Mouse (Mus musculus): ENCODE measurements around the gene Sbno2. TPM values are rescaled to one million over a fixed set of nuclear protein-coding genes. Genes with fewer than 3 reads are reported as not detected.

Gene Sbno2
- total and polyA plus RNA-seq, 3 experiments = 9.7 to 24.2 (median 22.6) TPM

DNA sequence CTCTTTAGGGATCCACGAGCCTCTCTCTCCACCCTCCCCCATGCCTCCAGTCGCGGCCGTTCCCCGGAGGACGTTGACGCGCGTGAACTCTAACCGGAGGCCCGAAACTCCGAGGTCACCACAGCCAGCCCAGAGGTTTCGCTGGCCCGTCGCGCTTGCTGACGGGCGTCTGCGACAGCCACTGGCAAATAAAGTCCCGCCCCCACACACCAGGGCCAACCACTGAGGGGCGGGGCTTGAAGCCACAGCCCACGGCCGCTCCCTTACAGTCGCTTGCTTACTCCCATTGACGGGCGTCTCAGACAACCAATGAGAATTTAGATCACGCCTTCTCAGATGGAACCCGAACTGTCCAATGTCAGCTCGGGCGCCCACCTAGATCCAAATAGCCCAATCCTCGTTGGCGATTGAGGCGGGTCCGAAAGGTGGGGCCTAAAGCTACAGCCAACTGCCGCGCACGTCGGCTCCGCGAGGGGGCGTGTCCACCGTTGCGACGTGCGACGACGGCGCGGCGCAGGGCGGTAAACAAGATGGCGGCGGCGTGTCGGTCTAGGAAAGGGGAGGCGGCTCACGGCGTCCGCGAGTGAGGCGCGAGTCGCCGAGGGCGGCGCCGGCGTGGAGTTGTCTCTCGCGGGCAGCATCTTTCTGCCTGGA is 10.0 kb upstream of the Sbno2 start, which contains the start of gene Stk11 (continued):
- TF ChIP-seq TBP (conservative IDR thresholded peaks at IDR 0.05; ENCODE audit: low read depth, low read length) (no peak; the same call in 1 of the 2 replicates), POLR2AphosphoS2 (IDR thresholded peaks at IDR 0.05; ENCODE audit: low read depth, low read length) (no peak; the same call in 1 of the 2 replicates), MAX (IDR thresholded peaks at IDR 0.05; ENCODE audit: low read length) (peak; percentile 83), UBTF (IDR thresholded peaks at IDR 0.05; ENCODE audit: low read depth, low read length) (peak; percentile 43; the same call in 1 of the 2 replicates), BHLHE40 (IDR thresholded peaks at IDR 0.05; ENCODE audit: low read depth, low read length) (no peak), ZC3H11A (IDR thresholded peaks at IDR 0.05; ENCODE audit: low read depth, low read length) (no peak), CHD2 (IDR thresholded peaks at IDR 0.05; ENCODE audit: low read length) (peak; percentile 92), MEF2A (IDR thresholded peaks at IDR 0.05; ENCODE audit: borderline replicate concordance, low read depth, low read length) (no peak; the same call in 1 of the 2 replicates), ZMIZ1 (IDR thresholded peaks at IDR 0.05; ENCODE audit: low read depth, low read length) (peak; percentile 62; the same call in 1 of the 2 replicates), SMC3 (IDR thresholded peaks at IDR 0.05; ENCODE audit: low read depth, low read length) (no peak), GABPA (IDR thresholded peaks at IDR 0.05; ENCODE audit: insufficient replicate concordance, low read depth, low read length) (no peak), ZNF384 (IDR thresholded peaks at IDR 0.05; ENCODE audit: low read depth, low read length) (no peak), MYC (IDR thresholded peaks at IDR 0.05; ENCODE audit: low read depth, low read length) (0 out of 2 replicates have a peak, but pooled peaks have one; percentile 32), JUND (conservative IDR thresholded peaks at IDR 0.05; ENCODE audit: low read depth, low read length) (no peak), CTCF (conservative IDR thresholded peaks at IDR 0.05 in 1 of 2, IDR thresholded peaks at IDR 0.05 in 1 of 2; ENCODE audit: low read depth in 2 of 2, low read length in 2 of 2) (no peak), HCFC1 (IDR thresholded peaks at IDR 0.05; ENCODE audit: low read depth, low read length) (peak; percentile 77), POLR2A (IDR thresholded peaks at IDR 0.05; ENCODE audit: low read depth, low read length) (peak; percentile 83)

DNA sequence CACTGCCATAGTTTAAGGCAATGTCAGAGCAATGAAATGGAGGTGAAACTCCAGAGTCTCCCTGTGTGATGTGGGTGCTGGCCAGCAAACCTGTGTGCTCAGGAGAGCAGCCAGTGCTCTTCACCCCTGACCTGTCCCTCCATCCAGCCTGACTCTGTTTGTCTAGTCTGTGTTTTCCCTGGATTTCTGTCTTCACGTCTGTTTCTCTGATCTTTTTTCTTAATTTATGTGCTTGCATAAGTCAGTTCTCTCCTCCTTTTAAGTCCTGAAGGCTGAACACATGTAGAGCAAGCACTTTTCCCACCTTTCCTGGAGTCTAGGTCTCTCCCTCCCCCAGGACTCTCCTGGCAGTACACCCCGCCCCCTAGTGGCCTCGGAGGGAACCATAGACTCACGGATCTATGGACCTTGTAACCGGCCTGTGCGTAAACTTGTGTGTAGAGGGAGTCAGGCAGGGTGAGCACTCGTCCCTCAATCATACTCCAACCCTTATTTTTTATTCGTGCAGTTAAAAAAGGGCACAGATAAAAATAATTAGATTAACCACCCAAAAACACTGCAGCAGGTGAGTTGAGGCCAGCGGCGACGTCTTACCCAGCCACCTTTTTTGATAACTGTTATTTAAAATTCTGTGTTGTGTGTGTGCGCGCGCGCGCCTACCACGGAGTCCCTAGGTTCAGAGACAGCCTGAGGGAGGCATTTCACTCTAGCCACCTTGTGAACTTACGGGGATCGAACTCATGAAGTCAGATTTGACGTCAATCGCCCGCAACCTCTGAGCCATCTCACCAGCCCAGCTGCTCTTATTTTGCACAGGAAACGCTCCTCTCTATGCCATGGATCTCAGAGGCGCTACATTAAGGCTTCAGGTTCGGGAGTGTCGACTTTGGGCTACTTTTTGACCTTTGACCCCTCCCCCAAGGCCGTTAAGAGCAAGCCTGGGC is 9.2 kb upstream of the Sbno2 start:
- peak overlapping the region; percentile 67 to 95 (median 90) for H3K4me3 ChIP-seq (replicated peaks in 1 of 3; ENCODE audit: low read depth in 2 of 3, low read length in 2 of 3, poor library complexity in 1 of 3)
- no peaks in the 10 kb centered on the region for H3K27me3 ChIP-seq (replicated peaks)
- peaks cover 16 to 23% of the 10 kb centered on the region in 2 experiments for H3K36me3 ChIP-seq (replicated peaks in 1 of 2; ENCODE audit: control insufficient read depth in 1 of 2, insufficient read depth in 1 of 2, low read length in 1 of 2)
- DNase-seq (ENCODE audit: extremely low read depth) = peak; percentile 89
- peak overlapping the region; percentile 76 for H3K4me2 ChIP-seq (ENCODE audit: insufficient read depth, low read depth, poor library complexity, severe bottlenecking)
- peak overlapping the region; percentile 54 for H3K27ac ChIP-seq (ENCODE audit: insufficient read depth, low read depth)
- dilution Hi-C loops (cut with MboI; ENCODE audit: extremely low pct_ligation_motif_present, extremely low pct_unique_long_range_greater_than_20kb, low sequenced_read_pairs) = no loop called here
- in situ Hi-C loops (cut with MboI; ENCODE audit: low pct_ligation_motif_present, low pct_unique_long_range_greater_than_20kb, low sequenced_read_pairs) = loop anchor here (5.0 kb wide), 1 partner anchor 127 kb away; the partner anchor contains the start of gene Cnn2
- peaks cover 39% of the 10 kb centered on the region for H3K79me2 ChIP-seq (replicated peaks; ENCODE audit: control insufficient read depth, extremely low read depth, insufficient read depth, poor library complexity, severe bottlenecking)
- H3K4me1 ChIP-seq (ENCODE audit: control insufficient read depth in 1 of 2, insufficient read depth in 2 of 2) = peaks cover 12 to 32% of the 10 kb centered on the region in 2 experiments
- H3K9me3 ChIP-seq (replicated peaks; ENCODE audit: low read length) = no peaks in the 10 kb centered on the region
- peak overlapping the region; percentile 76 for H3K9ac ChIP-seq (ENCODE audit: insufficient read depth, low read depth)
- TF ChIP-seq MYC (IDR thresholded peaks at IDR 0.05; ENCODE audit: low read depth, low read length) (no peak; the same call in 1 of the 2 replicates), JUN (IDR thresholded peaks at IDR 0.05; ENCODE audit: insufficient read depth, low read depth, low read length) (no peak), MAFK (IDR thresholded peaks at IDR 0.05; ENCODE audit: insufficient replicate concordance, low read length) (no peak), ZKSCAN1 (IDR thresholded peaks at IDR 0.05; ENCODE audit: borderline replicate concordance, low read depth, low read length) (no peak), SMC3 (IDR thresholded peaks at IDR 0.05; ENCODE audit: low read depth, low read length) (peak; percentile 86), IRF4 (IDR thresholded peaks at IDR 0.05; ENCODE audit: low read depth, low read length) (peak; percentile 52; the same call in 1 of the 2 replicates), RAD21 (IDR thresholded peaks at IDR 0.05; ENCODE audit: low read depth, low read length) (peak; percentile 85), BHLHE40 (IDR thresholded peaks at IDR 0.05; ENCODE audit: low read depth, low read length) (no peak), USF1 (IDR thresholded peaks at IDR 0.05; ENCODE audit: low read depth, low read length) (no peak), NELFE (IDR thresholded peaks at IDR 0.05; ENCODE audit: low read depth, low read length) (no peak), TBP (conservative IDR thresholded peaks at IDR 0.05; ENCODE audit: low read depth, low read length) (peak; percentile 2; the same call in 1 of the 2 replicates), E2F4 (IDR thresholded peaks at IDR 0.05; ENCODE audit: insufficient replicate concordance, low read depth, low read length) (no peak), MEF2A (IDR thresholded peaks at IDR 0.05; ENCODE audit: borderline replicate concordance, low read depth, low read length) (no peak), ZMIZ1 (IDR thresholded peaks at IDR 0.05; ENCODE audit: low read depth, low read length) (no peak), TCF12 (IDR thresholded peaks at IDR 0.05; ENCODE audit: low read depth, low read length) (peak; percentile 8; the same call in 1 of the 2 replicates), PAX5 (IDR thresholded peaks at IDR 0.05; ENCODE audit: low read length) (no peak), SIN3A (IDR thresholded peaks at IDR 0.05; ENCODE audit: low read length) (peak; percentile 77), ETS1 (conservative IDR thresholded peaks at IDR 0.05; ENCODE audit: low read depth, low read length) (no peak), CTCF (conservative IDR thresholded peaks at IDR 0.05 in 1 of 2, IDR thresholded peaks at IDR 0.05 in 1 of 2; ENCODE audit: low read depth in 2 of 2, low read length in 2 of 2) (peak; percentile 82 to 96), ELF1 (IDR thresholded peaks at IDR 0.05; ENCODE audit: low read depth, low read length) (no peak; the same call in 1 of the 2 replicates), POLR2AphosphoS2 (IDR thresholded peaks at IDR 0.05; ENCODE audit: low read depth, low read length) (no peak), EP300 (IDR thresholded peaks at IDR 0.05; ENCODE audit: low read length) (no peak), ZC3H11A (IDR thresholded peaks at IDR 0.05; ENCODE audit: low read depth, low read length) (peak; percentile 4; the same call in 1 of the 2 replicates), GABPA (IDR thresholded peaks at IDR 0.05; ENCODE audit: insufficient replicate concordance, low read depth, low read length) (no peak)

Data from CH12.LX (cell line).